Mouse (Mus musculus): Measurements from ENCODE around the gene Prickle4. TPM values are rescaled to one million over a fixed set of nuclear protein-coding genes. Genes with fewer than 3 reads are reported as not detected.

Prickle4 gene
- polyA plus RNA-seq, 1 experiment, result 3.4 TPM

DNA sequence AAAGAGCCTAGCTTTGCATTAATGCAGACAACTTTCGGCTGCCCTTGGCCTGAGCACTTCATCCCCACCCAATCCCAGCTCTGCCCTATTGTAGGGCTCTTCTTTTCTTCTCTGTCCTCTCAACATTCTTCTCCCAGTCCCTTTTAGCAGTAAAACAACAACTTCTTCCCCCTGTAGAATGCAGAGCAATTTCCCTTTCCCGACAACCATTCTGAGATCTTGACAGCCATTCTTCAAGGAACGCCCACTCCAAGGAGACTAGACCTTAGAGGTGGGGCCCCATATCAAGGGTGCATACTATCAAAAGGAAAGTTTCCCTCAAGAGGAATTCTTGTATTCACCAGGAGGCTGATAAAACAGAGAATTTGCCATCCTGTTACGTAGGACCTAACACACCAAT is 45.6 kb downstream of the Prickle4 start:
- Histone ChIP-seq H3K4me1 (ENCODE audit: control insufficient read depth, insufficient read depth, low read length) (no peaks in the 10 kb centered on the region), H3K27me3 (ENCODE audit: control insufficient read depth, insufficient read depth, low read length) (no peaks in the 10 kb centered on the region), H3K36me3 (ENCODE audit: control insufficient read depth, insufficient read depth, low read length) (no peaks in the 10 kb centered on the region), H3K27ac (ENCODE audit: control insufficient read depth, insufficient read depth, low read depth, low read length) (no peak overlapping the region), H3K4me3 (ENCODE audit: control insufficient read depth, low read depth, low read length) (no peak overlapping the region)
- TF ChIP-seq CTCF (IDR thresholded peaks at IDR 0.05; ENCODE audit: control insufficient read depth, insufficient read depth, insufficient replicate concordance, low read depth, low read length) (no peak), POLR2A (IDR thresholded peaks at IDR 0.05; ENCODE audit: control insufficient read depth, low read depth, low read length) (no peak)

DNA sequence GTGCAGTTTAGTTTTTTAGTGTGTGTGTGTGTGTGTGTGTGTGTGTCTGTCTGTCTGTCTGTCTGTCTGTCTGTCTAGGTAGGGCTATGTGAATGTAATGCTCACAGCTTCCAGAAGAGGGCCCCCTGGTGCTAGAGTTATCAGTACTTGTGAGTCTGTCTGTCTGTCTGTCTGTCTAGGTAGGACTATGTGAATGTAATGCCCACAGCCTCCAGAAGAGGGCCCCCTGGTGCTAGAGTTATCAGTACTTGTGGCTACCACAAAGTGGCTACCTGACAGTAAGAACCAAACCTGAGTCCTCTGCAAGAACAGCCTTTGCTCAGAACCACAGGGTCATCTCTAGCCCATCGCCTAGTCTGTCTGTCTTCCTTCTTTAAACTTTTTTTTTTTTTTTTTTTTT is 47.9 kb downstream of the Prickle4 start:
- no peak for TF ChIP-seq POLR2A (IDR thresholded peaks at IDR 0.05; ENCODE audit: control insufficient read depth, low read depth, low read length)
- peak; percentile 8; the same call in 1 of the 2 replicates for TF ChIP-seq CTCF (IDR thresholded peaks at IDR 0.05; ENCODE audit: control insufficient read depth, insufficient read depth, insufficient replicate concordance, low read depth, low read length)
- H3K27me3 ChIP-seq (ENCODE audit: control insufficient read depth, insufficient read depth, low read length), result no peaks in the 10 kb centered on the region
- no peak overlapping the region for H3K4me3 ChIP-seq (ENCODE audit: control insufficient read depth, low read depth, low read length)
- no peaks in the 10 kb centered on the region for H3K36me3 ChIP-seq (ENCODE audit: control insufficient read depth, insufficient read depth, low read length)
- no peak overlapping the region for H3K27ac ChIP-seq (ENCODE audit: control insufficient read depth, insufficient read depth, low read depth, low read length)
- H3K4me1 ChIP-seq (ENCODE audit: control insufficient read depth, insufficient read depth, low read length), result no peaks in the 10 kb centered on the region

DNA sequence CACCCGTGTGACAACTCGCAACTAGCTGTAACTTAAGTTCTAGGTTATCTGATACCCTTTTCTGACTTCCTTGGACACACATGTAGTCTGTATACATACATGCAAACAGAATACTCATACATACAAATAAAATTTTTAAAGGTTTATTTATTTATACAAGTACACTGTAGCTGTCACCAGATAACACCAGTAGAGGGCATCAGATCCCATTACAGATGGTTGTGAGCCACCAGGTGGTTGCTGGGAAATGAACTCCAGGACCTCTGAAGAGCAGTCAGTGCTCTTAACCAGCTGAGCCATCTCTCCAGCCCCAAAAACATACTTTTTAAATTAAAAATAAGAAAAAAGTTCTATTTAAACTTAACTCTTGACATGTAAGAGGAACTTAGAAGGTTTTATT is 51.5 kb downstream of the Prickle4 start:
- no peak overlapping the region for H3K4me3 ChIP-seq (ENCODE audit: control insufficient read depth, low read depth, low read length)
- no peaks in the 10 kb centered on the region for H3K27me3 ChIP-seq (ENCODE audit: control insufficient read depth, insufficient read depth, low read length)
- no peak for TF ChIP-seq CTCF (IDR thresholded peaks at IDR 0.05; ENCODE audit: control insufficient read depth, insufficient read depth, insufficient replicate concordance, low read depth, low read length)
- TF ChIP-seq POLR2A (IDR thresholded peaks at IDR 0.05; ENCODE audit: control insufficient read depth, low read depth, low read length), result no peak
- no peaks in the 10 kb centered on the region for H3K4me1 ChIP-seq (ENCODE audit: control insufficient read depth, insufficient read depth, low read length)
- no peak overlapping the region for H3K27ac ChIP-seq (ENCODE audit: control insufficient read depth, insufficient read depth, low read depth, low read length)
- no peaks in the 10 kb centered on the region for H3K36me3 ChIP-seq (ENCODE audit: control insufficient read depth, insufficient read depth, low read length)

Other genes with a start within 250 kb of the Prickle4 start
- gene Taf8, start 192.4 kb downstream of the Prickle4 start, polyA plus RNA-seq (2012; rRNA removed), result 15.3 and 17.3 TPM in 2 replicates
- 253 and 256 TPM in 2 replicates for gene Ccnd3, start 189.7 kb downstream of the Prickle4 start, polyA plus RNA-seq (2012; rRNA removed)
- gene Bysl, start 83.2 kb downstream of the Prickle4 start, polyA plus RNA-seq (2012; rRNA removed), result 16.3 and 17.6 TPM in 2 replicates
- 13.4 and 17.0 TPM in 2 replicates for gene Med20, start 83.2 kb downstream of the Prickle4 start, polyA plus RNA-seq (2012; rRNA removed)
- gene Gm20517, start 83.1 kb downstream of the Prickle4 start, polyA plus RNA-seq (2012; rRNA removed), result 20.6 and 25.0 TPM in 2 replicates
- 67.0 and 80.5 TPM in 2 replicates for gene Usp49, start 64.0 kb downstream of the Prickle4 start, polyA plus RNA-seq (2012; rRNA removed)
- gene Tomm6, start 6.3 kb downstream of the Prickle4 start, polyA plus RNA-seq (2012; rRNA removed), result 93.7 and 96.8 TPM in 2 replicates
- 31.4 and 34.1 TPM in 2 replicates for gene Frs3, start 5.7 kb downstream of the Prickle4 start, polyA plus RNA-seq (2012; rRNA removed)
- 0.95 and 0.96 TPM in 2 replicates for gene Gm21981, start 281 bp downstream of the Prickle4 start, polyA plus RNA-seq (2012; rRNA removed)
- gene Pgc, start 32.1 kb upstream of the Prickle4 start, polyA plus RNA-seq (2012; rRNA removed), result 0.32 and 0.57 TPM in 2 replicates
- gene Tfeb, start 42.3 kb upstream of the Prickle4 start, polyA plus RNA-seq (2012; rRNA removed), result 4.4 and 5.2 TPM in 2 replicates
- 2.0 and 2.1 TPM in 2 replicates for gene Mdfi, start 140.0 kb upstream of the Prickle4 start, polyA plus RNA-seq (2012; rRNA removed)
- gene Foxp4, start 229.9 kb upstream of the Prickle4 start, polyA plus RNA-seq (2012; rRNA removed), result 7.6 and 7.8 TPM in 2 replicates

Data from testis, adult 2 months (tissue).